Mouse (Mus musculus) kidney, postnatal 0 days (tissue): ENCODE results near the gene Ntm. TPM values are rescaled to one million over a fixed set of nuclear protein-coding genes. Genes with fewer than 3 reads are reported as not detected.

Experiments used
- ATAC-seq: fragments of 200-750 bp; cut with Nextera tagmentation; replicated peaks from 2 replicates; pipeline ENCODE4 v1.8.0; 2017; ENCODE audit warnings: low read depth, moderate number of reproducible peaks, moderate TSS enrichment, moderate library complexity; ENCODE audit not compliant: low FRiP score
- DNase-seq: peaks from one replicate; pipeline ENCODE4 v3.0.0-alpha.2; 2016; ENCODE audit warnings: low spot score
- H3K27ac ChIP-seq: fragments of 300-500 bp; sonication (generic); 2 replicates; pipeline ENCODE4 v1.5.1; 2014; ENCODE audit warnings: mild to moderate bottlenecking
- H3K27me3 ChIP-seq: fragments of 300-500 bp; sonication (generic); 2 replicates; pipeline ENCODE4 v1.6.1; 2014; ENCODE audit warnings: low read length, mixed read lengths; ENCODE audit not compliant: insufficient read depth
- H3K36me3 ChIP-seq: fragments of 300-500 bp; sonication (generic); 2 replicates; pipeline ENCODE4 v1.6.1; 2014; ENCODE audit warnings: low read length, mixed read lengths; ENCODE audit not compliant: insufficient read depth
- H3K4me1 ChIP-seq: fragments of 300-500 bp; sonication (generic); replicated peaks from 2 replicates; pipeline ENCODE4 v1.6.1; 2014; ENCODE audit warnings: antibody characterized with exemption, low read length, mixed read lengths; ENCODE audit not compliant: insufficient read depth
- H3K4me2 ChIP-seq: fragments of 300-500 bp; sonication (generic); 2 replicates; pipeline ENCODE4 v1.6.1; 2014; ENCODE audit warnings: mild to moderate bottlenecking, low read length, moderate library complexity, mixed read lengths
- H3K4me3 ChIP-seq: fragments of 300-500 bp; sonication (generic); replicated peaks from 2 replicates; pipeline ENCODE4 v1.5.1; 2014; ENCODE audit warnings: low read depth, low read length
- H3K9ac ChIP-seq: fragments of 300-500 bp; sonication (generic); 2 replicates; pipeline ENCODE4 v1.6.1; 2014; ENCODE audit warnings: low read depth, low read length
- H3K9me3 ChIP-seq: fragments of 300-500 bp; sonication (generic); replicated peaks from 2 replicates; pipeline ENCODE4 v1.6.1; 2016; ENCODE audit warnings: low read length, inconsistent platforms, mixed read lengths
- CTCF ChIP-seq: IDR thresholded peaks from 2 replicates; pipeline ENCODE4 v1.5.1; 2016; ENCODE audit warnings: antibody characterized with exemption, low read depth, mild to moderate bottlenecking, moderate library complexity
- WGBS: fragments of 180-500 bp; shearing (Covaris S2); extraction: QIAGEN DNeasy Blood & Tissue Kit; methylation state at CpG from one replicate; pipeline ENCODE4 v1.1.7; 2014; 5-methylcytosine and 5-hydroxymethylcytosine counted together
- polyA plus RNA-seq: library from polyadenylated mRNA; unstranded; fragments of >200 nt; fragmentation: Nextera tagmentation; extraction: Ambion mirVana; gene quantifications from 2 replicates; pipeline ENCODE4 v1.2.1, GENCODE M21; 2015

Gene Ntm
- polyA plus RNA-seq, 1 experiment from 2014 or later = 20.6 TPM

DNA sequence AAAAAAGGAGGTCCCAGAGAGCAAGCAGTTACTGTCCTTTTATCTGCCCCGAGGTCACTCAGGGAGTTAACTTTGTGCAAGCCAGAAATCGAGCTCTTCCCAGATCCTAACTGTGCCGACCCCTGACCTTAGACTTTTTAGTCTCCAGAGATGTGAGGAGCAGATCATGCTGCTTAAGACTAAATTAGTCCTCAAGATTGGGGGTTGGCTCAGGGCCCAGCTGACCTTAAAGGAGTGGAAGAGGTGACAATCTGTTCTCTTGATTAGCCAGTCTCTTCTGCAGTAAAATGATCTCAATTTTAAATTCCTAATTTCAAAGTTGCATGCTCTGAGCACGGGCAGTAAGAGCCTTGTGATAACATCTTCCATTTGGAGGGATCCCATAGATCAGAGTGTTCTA, 193.6 kb downstream of the Ntm start:
- H3K4me2 ChIP-seq = no peak overlapping the region
- no peak overlapping the region for H3K4me3 ChIP-seq
- H3K9me3 ChIP-seq = no peaks in the 10 kb centered on the region
- DNase-seq (no peak), ATAC-seq (no peak)
- TF ChIP-seq CTCF = no peak
- no peaks in the 10 kb centered on the region for H3K36me3 ChIP-seq
- H3K9ac ChIP-seq = no peak overlapping the region
- no peaks in the 10 kb centered on the region for H3K27me3 ChIP-seq
- 32% methylated on average over 4 of the region's 4 CpGs for WGBS
- H3K27ac ChIP-seq = no peak overlapping the region
- no peaks in the 10 kb centered on the region for H3K4me1 ChIP-seq

DNA sequence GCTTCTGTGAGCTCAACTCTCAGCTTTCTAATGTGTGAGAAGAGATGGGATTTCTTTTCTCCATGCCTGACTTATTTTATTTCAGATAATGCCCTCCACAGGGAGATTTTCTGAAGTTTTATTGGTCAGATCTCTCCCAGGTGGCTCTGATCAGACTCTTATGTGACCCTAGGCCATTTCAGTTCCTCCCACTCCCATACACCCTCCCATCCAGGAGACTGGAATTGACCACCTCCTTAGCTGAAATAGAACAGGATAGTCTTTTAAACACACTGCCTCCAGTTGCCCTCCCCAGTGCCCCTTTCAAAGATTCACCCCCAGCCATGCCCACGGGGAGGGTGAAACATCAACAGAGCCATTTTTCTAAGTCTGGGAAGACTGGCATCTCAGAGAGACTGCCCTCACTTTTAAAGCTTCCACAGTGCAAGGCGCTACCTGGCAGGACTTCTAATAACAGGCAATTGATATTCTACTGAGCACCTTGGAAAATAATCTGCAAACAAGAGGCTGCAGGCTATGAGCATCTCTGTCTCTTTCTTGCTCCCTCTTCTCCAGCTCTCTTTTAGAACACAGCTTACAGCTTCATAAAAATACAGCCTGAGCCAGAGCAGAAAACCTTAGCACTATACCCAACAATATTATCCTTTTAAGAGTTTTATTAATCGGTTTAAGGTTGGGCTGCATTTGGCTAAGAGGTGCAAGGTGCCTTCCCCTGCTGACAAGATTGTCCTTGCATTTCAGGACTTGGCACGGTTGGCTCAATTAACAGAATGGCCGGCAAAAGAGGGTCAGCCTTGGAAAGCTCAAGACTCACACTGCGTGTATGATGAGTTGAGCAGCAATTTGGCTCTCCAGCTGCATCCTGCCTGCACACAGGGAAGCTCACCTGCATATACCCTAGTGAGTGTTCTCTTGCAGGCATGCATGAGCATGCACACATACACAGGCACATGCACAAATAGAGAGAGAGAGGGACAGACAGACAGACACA, 196.7 kb downstream of the Ntm start:
- H3K4me2 ChIP-seq = no peak overlapping the region
- H3K9ac ChIP-seq = no peak overlapping the region
- no peaks in the 10 kb centered on the region for H3K27me3 ChIP-seq
- H3K4me1 ChIP-seq = no peaks in the 10 kb centered on the region
- WGBS = 52% methylated on average over 6 of the region's 6 CpGs
- ATAC-seq (no peak), DNase-seq (peak; percentile 47)
- no peak for TF ChIP-seq CTCF
- no peaks in the 10 kb centered on the region for H3K9me3 ChIP-seq
- H3K4me3 ChIP-seq = no peak overlapping the region
- no peak overlapping the region for H3K27ac ChIP-seq
- no peaks in the 10 kb centered on the region for H3K36me3 ChIP-seq

DNA sequence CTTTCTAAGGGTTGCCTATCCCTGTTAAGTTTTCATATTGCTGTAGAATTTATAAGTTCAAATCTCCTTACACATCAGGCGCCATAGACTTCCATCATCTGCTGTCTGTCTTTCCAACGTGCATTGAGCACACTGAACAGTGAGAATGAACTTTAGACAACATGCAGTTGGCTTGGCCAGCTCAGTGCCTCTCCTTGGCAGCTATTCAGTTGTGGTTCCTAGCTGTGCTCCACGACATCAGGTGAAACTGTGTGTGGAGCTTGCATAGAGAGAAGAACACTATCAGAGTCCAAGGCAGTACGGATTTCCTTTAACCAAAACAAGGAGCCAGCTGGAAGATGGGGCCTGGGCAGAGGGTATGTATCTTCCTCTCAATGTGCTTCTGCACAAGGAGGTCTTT, 199.6 kb downstream of the Ntm start:
- Histone ChIP-seq H3K4me1 (no peaks in the 10 kb centered on the region), H3K27ac (no peak overlapping the region), H3K9me3 (no peaks in the 10 kb centered on the region), H3K4me3 (no peak overlapping the region), H3K4me2 (no peak overlapping the region), H3K27me3 (no peaks in the 10 kb centered on the region), H3K9ac (no peak overlapping the region), H3K36me3 (no peaks in the 10 kb centered on the region)
- DNase-seq (no peak), ATAC-seq (no peak)
- TF ChIP-seq CTCF = no peak
- WGBS = 85% methylated on average over 4 of the region's 4 CpGs

DNA sequence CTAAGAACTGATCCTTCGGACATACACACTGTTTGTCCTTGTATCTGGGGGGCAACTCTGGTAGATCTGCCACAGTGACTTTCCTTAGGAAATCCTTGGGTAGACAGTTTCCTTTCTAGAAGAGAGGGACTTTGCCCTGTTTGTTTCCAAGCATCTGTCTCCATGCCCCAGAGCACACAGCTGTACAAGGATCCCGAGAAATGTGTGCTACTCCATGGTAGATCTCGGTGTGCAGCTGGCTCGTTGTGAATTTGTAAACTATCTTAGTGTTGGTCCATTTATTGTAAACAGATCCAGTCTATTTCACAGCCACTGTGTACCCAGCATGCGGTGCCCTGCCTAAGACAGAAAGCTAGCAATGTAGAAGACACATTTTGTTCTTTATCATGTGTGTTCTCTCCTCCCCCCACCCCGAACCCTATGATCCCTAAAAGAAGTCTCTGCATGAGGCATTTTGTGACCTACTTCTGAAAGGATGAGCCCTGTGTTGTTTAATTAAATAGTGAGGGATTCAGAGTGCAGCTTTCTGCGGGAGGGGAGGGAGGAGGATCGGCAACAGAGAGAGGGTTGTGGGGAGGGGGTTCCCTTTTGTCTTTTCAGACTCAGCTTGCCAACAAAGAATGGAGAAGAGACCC, 200.9 kb downstream of the Ntm start:
- Histone ChIP-seq H3K9me3 (no peaks in the 10 kb centered on the region), H3K4me2 (no peak overlapping the region), H3K27ac (no peak overlapping the region), H3K36me3 (no peaks in the 10 kb centered on the region), H3K4me1 (no peaks in the 10 kb centered on the region), H3K27me3 (no peaks in the 10 kb centered on the region), H3K4me3 (no peak overlapping the region), H3K9ac (no peak overlapping the region)
- TF ChIP-seq CTCF = no peak
- no peak for DNase-seq
- ATAC-seq = no peak
- 57% methylated on average over 8 of the region's 8 CpGs for WGBS

DNA sequence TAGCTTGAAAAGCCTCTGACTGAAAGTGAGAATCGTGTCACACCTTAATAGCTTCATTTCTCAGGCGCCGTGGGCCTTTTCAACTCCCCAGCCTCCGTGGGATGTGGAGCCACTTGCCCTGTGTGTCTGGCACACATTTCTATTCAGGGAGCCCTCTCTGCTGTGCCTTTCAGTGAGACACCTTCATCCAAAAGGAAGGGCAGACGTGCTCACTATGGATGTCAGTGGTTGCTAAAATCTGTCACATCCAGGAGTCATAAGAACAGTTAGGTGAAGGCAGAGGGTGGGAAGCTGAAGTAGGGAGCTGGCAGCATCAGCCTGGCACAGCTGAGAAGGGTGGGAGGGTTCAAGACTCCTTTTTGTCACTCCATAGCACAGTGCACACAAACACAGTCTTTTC, 201.4 kb downstream of the Ntm start:
- no peak for ATAC-seq
- 79% methylated on average over 5 of the region's 5 CpGs for WGBS
- Histone ChIP-seq H3K9ac (no peak overlapping the region), H3K27me3 (no peaks in the 10 kb centered on the region), H3K4me1 (no peaks in the 10 kb centered on the region), H3K36me3 (no peaks in the 10 kb centered on the region), H3K27ac (no peak overlapping the region), H3K9me3 (no peaks in the 10 kb centered on the region), H3K4me2 (no peak overlapping the region), H3K4me3 (no peak overlapping the region)
- no peak for TF ChIP-seq CTCF
- DNase-seq = no peak

DNA sequence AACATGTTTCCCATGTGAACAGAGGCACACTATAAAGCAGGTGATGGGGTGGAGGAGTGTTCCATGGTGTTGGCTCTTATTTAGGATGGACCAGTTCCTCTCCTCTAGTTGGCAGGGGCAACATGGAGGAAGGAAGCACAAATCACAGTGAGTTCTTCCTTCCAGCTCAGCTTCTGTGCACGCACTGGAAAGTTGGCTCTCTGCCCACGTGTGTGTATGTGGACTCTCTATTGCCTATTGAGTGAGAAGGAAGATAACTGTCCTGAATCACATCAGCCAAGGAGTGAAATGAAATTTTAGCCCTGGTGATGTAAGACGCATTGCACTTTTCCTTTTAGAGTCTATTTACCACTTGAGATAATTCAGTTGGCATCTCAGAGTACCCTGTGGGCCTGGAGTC, 203.0 kb downstream of the Ntm start:
- Histone ChIP-seq H3K27me3 (no peaks in the 10 kb centered on the region), H3K4me2 (no peak overlapping the region), H3K4me3 (no peak overlapping the region), H3K27ac (no peak overlapping the region), H3K9ac (no peak overlapping the region), H3K36me3 (no peaks in the 10 kb centered on the region), H3K9me3 (no peaks in the 10 kb centered on the region), H3K4me1 (no peaks in the 10 kb centered on the region)
- DNase-seq (no peak), ATAC-seq (no peak)
- WGBS = 67% methylated on average over 3 of the region's 3 CpGs
- TF ChIP-seq CTCF = no peak
